Mouse (Mus musculus): ENCODE measurements around the gene Cradd. TPM values are rescaled to one million over a fixed set of nuclear protein-coding genes. Genes with fewer than 3 reads are reported as not detected.

The Cradd gene
- polyA plus RNA-seq, 1 experiment from 2014 or later = 7.6 TPM

DNA sequence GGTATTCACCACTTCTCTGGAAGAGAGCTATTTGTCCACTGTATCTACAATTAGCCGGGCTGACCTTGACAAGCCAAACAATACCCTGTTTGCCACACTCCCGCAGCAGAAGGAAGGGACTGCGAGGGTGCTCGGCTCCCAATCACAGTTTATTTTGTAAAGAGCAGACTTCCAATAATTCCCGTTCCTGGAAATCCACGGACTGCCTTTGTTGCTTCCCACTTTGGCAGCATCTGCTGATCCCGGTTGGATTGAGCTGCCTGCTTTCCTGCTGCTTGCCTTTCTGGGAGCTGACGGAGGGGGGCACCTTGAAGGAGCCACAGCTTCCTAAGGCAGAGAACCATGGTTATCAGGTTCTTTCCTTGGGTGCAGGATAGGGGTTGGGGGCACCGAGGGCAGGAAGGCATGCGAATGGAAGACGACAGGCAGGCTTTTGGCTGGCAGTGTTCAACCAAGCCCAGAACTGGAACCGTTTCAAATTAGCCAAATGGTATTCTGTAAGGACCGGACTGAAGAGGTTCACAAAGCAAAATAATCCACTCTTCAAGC, 69.4 kb downstream of the Cradd start:
- 0 out of 2 replicates have a peak, but pooled peaks have one; percentile 35 for ATAC-seq (replicated peaks; ENCODE audit: extremely low read depth, insufficient read depth, low FRiP score)
- Histone ChIP-seq H3K27me3 (ENCODE audit: control insufficient read depth, insufficient read depth, low read length) (no peaks in the 10 kb centered on the region), H3K4me1 (ENCODE audit: control insufficient read depth, insufficient read depth, low read length) (peaks cover 12% of the 10 kb centered on the region), H3K4me3 (ENCODE audit: low read length) (no peak overlapping the region), H3K9ac (ENCODE audit: low read length) (no peak overlapping the region), H3K36me3 (ENCODE audit: control insufficient read depth, insufficient read depth) (no peaks in the 10 kb centered on the region), H3K4me2 (ENCODE audit: low read depth, low read length) (peak overlapping the region; percentile 32; the same call in 1 of the 2 replicates), H3K27ac (ENCODE audit: low read length) (no peak overlapping the region), H3K9me3 (replicated peaks; ENCODE audit: control insufficient read depth, low read length) (no peaks in the 10 kb centered on the region)
- 33% methylated on average over 13 of the region's 13 CpGs for WGBS

DNA sequence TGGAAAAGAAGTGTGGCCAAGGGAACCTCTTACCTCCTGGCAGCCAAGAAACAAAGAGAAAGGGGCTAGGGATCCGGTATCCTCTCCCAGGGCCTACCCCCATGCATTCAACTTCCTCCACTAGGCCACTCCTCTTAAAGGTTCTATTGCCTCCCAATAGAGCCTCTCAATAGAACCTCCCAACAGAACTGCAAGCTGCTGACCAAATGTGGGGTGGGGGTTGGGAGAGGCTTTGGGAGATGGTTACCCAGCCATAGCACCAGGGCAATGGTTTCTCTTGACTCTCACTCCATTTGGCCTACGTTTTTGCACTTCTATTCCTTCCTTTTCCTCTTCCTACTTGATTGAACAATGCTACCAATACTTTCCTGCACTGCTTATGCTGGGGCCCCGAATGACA, 69.9 kb downstream of the Cradd start:
- 58% methylated on average over 3 of the region's 3 CpGs for WGBS
- Histone ChIP-seq H3K36me3 (ENCODE audit: control insufficient read depth, insufficient read depth) (no peaks in the 10 kb centered on the region), H3K9me3 (replicated peaks; ENCODE audit: control insufficient read depth, low read length) (no peaks in the 10 kb centered on the region), H3K4me3 (ENCODE audit: low read length) (no peak overlapping the region), H3K4me1 (ENCODE audit: control insufficient read depth, insufficient read depth, low read length) (peaks cover 12% of the 10 kb centered on the region), H3K27me3 (ENCODE audit: control insufficient read depth, insufficient read depth, low read length) (no peaks in the 10 kb centered on the region), H3K27ac (ENCODE audit: low read length) (no peak overlapping the region), H3K4me2 (ENCODE audit: low read depth, low read length) (no peak overlapping the region; the same call in 1 of the 2 replicates), H3K9ac (ENCODE audit: low read length) (no peak overlapping the region)
- no peak for ATAC-seq (replicated peaks; ENCODE audit: extremely low read depth, insufficient read depth, low FRiP score)

DNA sequence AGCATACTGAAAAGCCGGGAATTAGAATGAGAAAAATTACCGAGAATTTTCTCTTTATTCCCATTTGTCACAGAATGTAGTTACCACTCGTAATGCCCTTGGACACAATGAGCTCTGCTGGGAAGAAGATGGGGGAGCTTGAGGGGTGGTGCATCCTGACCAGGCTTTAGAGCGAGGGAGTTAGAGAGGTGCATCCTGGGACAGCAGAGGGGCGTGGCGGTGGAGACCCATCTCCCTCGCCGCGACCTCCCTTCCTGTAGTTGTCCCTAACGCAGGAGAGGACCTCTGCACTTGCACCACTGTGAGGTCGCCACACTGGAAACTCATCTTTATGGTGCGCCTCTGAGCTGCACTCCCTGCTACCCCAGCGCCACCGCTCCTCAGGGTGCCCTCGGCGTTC, 72.3 kb downstream of the Cradd start:
- ATAC-seq (replicated peaks; ENCODE audit: extremely low read depth, insufficient read depth, low FRiP score) = no peak
- H3K27ac ChIP-seq (ENCODE audit: low read length) = no peak overlapping the region
- no peaks in the 10 kb centered on the region for H3K27me3 ChIP-seq (ENCODE audit: control insufficient read depth, insufficient read depth, low read length)

DNA sequence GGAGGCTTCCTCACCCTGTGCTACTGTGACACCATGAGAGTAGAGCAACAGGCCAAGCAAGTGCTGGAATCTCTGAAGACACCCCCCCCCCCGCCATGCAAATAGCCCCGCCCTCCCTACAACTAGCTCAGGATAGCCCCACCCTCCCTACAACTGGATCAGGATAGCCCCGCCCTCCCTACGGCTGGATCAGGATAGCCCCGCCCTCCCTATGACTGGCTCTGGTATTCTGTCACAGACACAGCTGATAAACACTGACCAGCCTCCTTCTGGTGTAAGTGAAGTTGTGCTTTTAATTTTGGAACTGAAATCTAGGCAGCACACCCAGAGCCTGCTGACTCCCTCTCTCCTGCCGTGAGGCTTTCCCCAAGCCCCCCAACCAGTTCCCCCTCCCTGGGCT, 75.6 kb downstream of the Cradd start:
- Histone ChIP-seq H3K36me3 (ENCODE audit: control insufficient read depth, insufficient read depth) (no peaks in the 10 kb centered on the region), H3K27me3 (ENCODE audit: control insufficient read depth, insufficient read depth, low read length) (no peaks in the 10 kb centered on the region), H3K9me3 (replicated peaks; ENCODE audit: control insufficient read depth, low read length) (no peaks in the 10 kb centered on the region), H3K9ac (ENCODE audit: low read length) (no peak overlapping the region), H3K4me3 (ENCODE audit: low read length) (no peak overlapping the region), H3K27ac (ENCODE audit: low read length) (peak overlapping the region; percentile 54; the same call in 1 of the 2 replicates), H3K4me2 (ENCODE audit: low read depth, low read length) (no peak overlapping the region), H3K4me1 (ENCODE audit: control insufficient read depth, insufficient read depth, low read length) (peaks cover 16% of the 10 kb centered on the region)
- ATAC-seq (replicated peaks; ENCODE audit: extremely low read depth, insufficient read depth, low FRiP score) = peak; percentile 61
- WGBS = 22% methylated on average over 6 of the region's 6 CpGs

More for the DNA sequence above, 72.3 kb downstream of the Cradd start:
- no peak overlapping the region for H3K4me2 ChIP-seq (ENCODE audit: low read depth, low read length)
- no peak overlapping the region for H3K4me3 ChIP-seq (ENCODE audit: low read length)
- H3K9me3 ChIP-seq (replicated peaks; ENCODE audit: control insufficient read depth, low read length) = no peaks in the 10 kb centered on the region
- H3K9ac ChIP-seq (ENCODE audit: low read length) = no peak overlapping the region
- H3K4me1 ChIP-seq (ENCODE audit: control insufficient read depth, insufficient read depth, low read length) = peaks cover 19% of the 10 kb centered on the region
- WGBS = 73% methylated on average over 16 of the region's 16 CpGs
- H3K36me3 ChIP-seq (ENCODE audit: control insufficient read depth, insufficient read depth) = no peaks in the 10 kb centered on the region

DNA sequence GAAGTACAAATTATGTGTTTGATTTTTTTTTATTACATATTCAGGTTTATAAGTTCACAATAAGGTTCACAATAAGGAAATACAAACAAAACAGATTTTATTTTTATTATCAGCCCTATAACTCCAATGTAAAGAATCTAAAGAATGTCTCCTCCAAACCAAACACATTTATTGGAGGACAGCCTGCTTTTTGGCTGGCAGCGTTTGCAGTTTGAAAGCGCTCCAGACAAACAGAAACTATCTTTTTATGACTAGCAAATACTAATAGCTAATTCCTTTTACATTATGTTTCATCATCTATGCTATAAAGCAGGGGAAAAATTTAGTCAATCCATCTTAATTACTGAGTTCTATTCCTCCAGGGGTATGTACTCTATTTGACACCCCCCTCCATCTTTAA, 77.2 kb downstream of the Cradd start:
- Histone ChIP-seq H3K4me3 (ENCODE audit: low read length) (no peak overlapping the region), H3K27me3 (ENCODE audit: control insufficient read depth, insufficient read depth, low read length) (no peaks in the 10 kb centered on the region), H3K4me2 (ENCODE audit: low read depth, low read length) (no peak overlapping the region), H3K9me3 (replicated peaks; ENCODE audit: control insufficient read depth, low read length) (no peaks in the 10 kb centered on the region), H3K4me1 (ENCODE audit: control insufficient read depth, insufficient read depth, low read length) (peaks cover 16% of the 10 kb centered on the region), H3K9ac (ENCODE audit: low read length) (no peak overlapping the region), H3K27ac (ENCODE audit: low read length) (no peak overlapping the region), H3K36me3 (ENCODE audit: control insufficient read depth, insufficient read depth) (no peaks in the 10 kb centered on the region)
- 45% methylated on average over 2 of the region's 2 CpGs for WGBS
- no peak for ATAC-seq (replicated peaks; ENCODE audit: extremely low read depth, insufficient read depth, low FRiP score)

DNA sequence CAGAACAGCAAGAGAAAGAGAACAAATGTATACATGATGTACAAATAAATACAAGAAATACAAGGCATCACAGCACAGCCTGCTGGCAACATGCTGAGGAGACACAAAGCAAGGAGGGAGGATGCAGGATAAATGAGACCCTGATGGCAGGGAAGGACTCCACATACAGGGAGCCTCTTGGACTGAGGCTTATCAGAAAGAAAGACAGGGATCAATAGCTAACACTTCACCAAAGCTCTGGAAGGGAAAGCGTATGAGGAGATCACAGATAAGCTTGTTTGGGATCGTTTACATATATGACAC, 78.3 kb downstream of the Cradd start:
- 51% methylated on average over 2 of the region's 2 CpGs for WGBS
- H3K9me3 ChIP-seq (replicated peaks; ENCODE audit: control insufficient read depth, low read length) = no peaks in the 10 kb centered on the region
- peaks cover 16% of the 10 kb centered on the region for H3K4me1 ChIP-seq (ENCODE audit: control insufficient read depth, insufficient read depth, low read length)
- no peak overlapping the region for H3K4me2 ChIP-seq (ENCODE audit: low read depth, low read length)
- no peaks in the 10 kb centered on the region for H3K27me3 ChIP-seq (ENCODE audit: control insufficient read depth, insufficient read depth, low read length)
- no peak overlapping the region for H3K27ac ChIP-seq (ENCODE audit: low read length)
- no peaks in the 10 kb centered on the region for H3K36me3 ChIP-seq (ENCODE audit: control insufficient read depth, insufficient read depth)
- no peak overlapping the region for H3K4me3 ChIP-seq (ENCODE audit: low read length)
- no peak for ATAC-seq (replicated peaks; ENCODE audit: extremely low read depth, insufficient read depth, low FRiP score)
- H3K9ac ChIP-seq (ENCODE audit: low read length) = no peak overlapping the region

DNA sequence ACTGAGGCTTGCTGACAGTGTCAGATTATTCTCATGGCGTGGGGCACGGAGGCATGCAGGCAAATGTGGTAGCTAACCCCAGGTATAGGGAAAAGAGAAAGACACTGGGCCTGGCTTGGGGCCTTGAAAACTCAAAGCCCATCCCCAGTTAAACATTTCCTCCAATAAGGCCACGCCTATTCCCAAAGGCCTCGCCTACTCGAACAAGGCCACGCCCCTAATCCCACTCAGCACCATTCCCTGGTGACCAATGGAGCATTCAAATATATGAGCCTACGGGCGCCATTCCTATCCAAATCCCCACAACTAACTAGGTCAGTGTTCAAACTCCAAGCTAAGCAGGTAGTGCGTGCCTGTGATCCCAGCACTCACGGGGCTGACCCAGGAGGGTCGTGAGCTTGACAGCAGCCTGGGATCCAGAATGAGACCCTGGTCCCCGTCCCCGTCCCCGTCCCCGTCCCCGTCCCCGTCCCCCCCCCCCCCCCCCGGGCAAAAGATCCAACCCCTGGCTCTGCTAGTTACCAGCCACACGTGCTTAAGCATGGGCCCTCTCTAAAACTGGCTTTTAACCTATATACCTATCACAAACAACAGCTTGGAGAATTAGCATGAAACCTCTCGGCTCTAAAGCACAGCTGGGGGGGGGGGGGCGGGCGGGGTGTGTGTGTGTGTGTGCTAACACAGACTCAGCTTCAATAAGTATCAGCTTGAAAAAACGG, 78.8 kb downstream of the Cradd start:
- Histone ChIP-seq H3K9me3 (replicated peaks; ENCODE audit: control insufficient read depth, low read length) (no peaks in the 10 kb centered on the region), H3K4me2 (ENCODE audit: low read depth, low read length) (no peak overlapping the region), H3K9ac (ENCODE audit: low read length) (no peak overlapping the region), H3K4me1 (ENCODE audit: control insufficient read depth, insufficient read depth, low read length) (peaks cover 16% of the 10 kb centered on the region), H3K27ac (ENCODE audit: low read length) (no peak overlapping the region), H3K27me3 (ENCODE audit: control insufficient read depth, insufficient read depth, low read length) (no peaks in the 10 kb centered on the region), H3K36me3 (ENCODE audit: control insufficient read depth, insufficient read depth) (no peaks in the 10 kb centered on the region), H3K4me3 (ENCODE audit: low read length) (no peak overlapping the region)
- WGBS = 53% methylated on average over 22 of the region's 23 CpGs
- no peak for ATAC-seq (replicated peaks; ENCODE audit: extremely low read depth, insufficient read depth, low FRiP score)

DNA sequence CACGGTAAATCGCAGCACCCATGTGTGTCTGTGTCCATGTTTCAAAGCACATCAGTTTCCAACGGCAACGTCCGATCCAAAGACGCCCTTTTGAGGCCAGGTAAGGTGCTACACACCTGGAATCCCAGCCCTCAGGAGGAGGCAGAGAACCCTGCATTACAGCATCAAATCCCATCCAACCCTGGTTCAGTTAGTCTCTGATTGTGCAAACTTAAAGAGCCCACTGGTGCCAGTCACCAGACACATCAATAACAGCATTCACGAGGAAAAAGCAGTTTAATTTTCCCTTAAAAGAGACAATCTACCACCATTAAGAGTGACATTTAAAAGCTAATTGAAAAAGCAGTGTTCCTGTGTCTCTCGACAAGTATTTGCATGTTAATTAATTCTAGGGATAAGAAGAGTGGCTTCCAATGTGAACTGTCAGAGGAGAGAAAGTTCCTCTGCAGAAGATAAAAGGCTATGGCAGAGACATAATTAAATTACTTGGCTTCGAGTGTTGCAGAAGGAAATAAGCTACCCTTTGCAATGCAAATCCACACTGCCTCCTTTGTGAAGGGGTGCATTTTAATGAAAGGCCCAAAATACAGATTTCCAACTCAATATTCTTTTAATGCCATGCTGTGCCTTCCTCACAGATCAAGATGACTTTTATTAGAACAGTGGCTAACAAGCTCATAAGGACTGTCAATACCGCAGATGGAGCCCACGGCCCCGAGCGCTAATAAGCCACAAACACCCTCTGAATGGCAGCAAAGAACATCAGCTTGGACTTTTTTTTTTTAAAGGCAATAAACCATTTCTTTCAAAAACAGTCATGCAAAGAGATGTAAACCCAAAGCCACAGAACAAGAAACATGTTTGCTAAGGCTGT, 84.5 kb downstream of the Cradd start:
- no peaks in the 10 kb centered on the region for H3K27me3 ChIP-seq (ENCODE audit: control insufficient read depth, insufficient read depth, low read length)
- whole genome bisulfite sequencing = 72% methylated on average over 13 of the region's 13 CpGs
- ATAC-seq (replicated peaks; ENCODE audit: extremely low read depth, insufficient read depth, low FRiP score) = no peak
- no peak overlapping the region for H3K9ac ChIP-seq (ENCODE audit: low read length)
- H3K4me1 ChIP-seq (ENCODE audit: control insufficient read depth, insufficient read depth, low read length) = peaks cover 18% of the 10 kb centered on the region
- H3K4me3 ChIP-seq (ENCODE audit: low read length) = no peak overlapping the region
- no peak overlapping the region for H3K4me2 ChIP-seq (ENCODE audit: low read depth, low read length)
- H3K9me3 ChIP-seq (replicated peaks; ENCODE audit: control insufficient read depth, low read length) = no peaks in the 10 kb centered on the region
- no peak overlapping the region for H3K27ac ChIP-seq (ENCODE audit: low read length)
- H3K36me3 ChIP-seq (ENCODE audit: control insufficient read depth, insufficient read depth) = no peaks in the 10 kb centered on the region

DNA sequence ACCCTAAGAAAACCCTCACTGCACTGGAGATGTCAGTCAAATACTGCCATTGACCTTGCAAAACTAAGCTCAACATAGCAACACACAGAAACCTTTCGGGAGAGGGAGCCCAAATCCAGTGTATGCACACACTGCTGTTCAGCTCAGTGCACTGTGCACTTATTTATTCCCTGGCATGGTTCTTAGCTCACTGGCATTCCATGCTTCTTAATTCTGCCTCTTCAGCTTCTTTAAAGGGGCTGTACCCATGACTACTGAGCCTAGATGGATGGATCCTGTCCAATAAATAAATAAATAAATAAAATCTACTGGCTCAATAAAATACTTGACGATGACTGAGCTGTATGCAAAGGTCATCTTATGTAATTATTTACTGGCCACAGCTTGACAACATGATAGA, 85.3 kb downstream of the Cradd start:
- no peak for ATAC-seq (replicated peaks; ENCODE audit: extremely low read depth, insufficient read depth, low FRiP score)
- H3K4me3 ChIP-seq (ENCODE audit: low read length) = no peak overlapping the region
- peaks cover 19% of the 10 kb centered on the region for H3K4me1 ChIP-seq (ENCODE audit: control insufficient read depth, insufficient read depth, low read length)
- WGBS = 87% methylated on average over 2 of the region's 2 CpGs
- H3K4me2 ChIP-seq (ENCODE audit: low read depth, low read length) = no peak overlapping the region
- no peaks in the 10 kb centered on the region for H3K9me3 ChIP-seq (replicated peaks; ENCODE audit: control insufficient read depth, low read length)
- no peaks in the 10 kb centered on the region for H3K36me3 ChIP-seq (ENCODE audit: control insufficient read depth, insufficient read depth)
- no peak overlapping the region for H3K27ac ChIP-seq (ENCODE audit: low read length)
- no peaks in the 10 kb centered on the region for H3K27me3 ChIP-seq (ENCODE audit: control insufficient read depth, insufficient read depth, low read length)
- H3K9ac ChIP-seq (ENCODE audit: low read length) = no peak overlapping the region
